Mouse (Mus musculus): Measurements from ENCODE around the gene 1700069L16Rik.

- no peak for TF ChIP-seq GATA1 (IDR thresholded peaks at IDR 0.05; ENCODE audit: low read length)
- TF ChIP-seq TAL1 (IDR thresholded peaks at IDR 0.05; ENCODE audit: low read length), result no peak
Measured at GRCm38 (mm10) chr5:113735345-113736112, 11.0 kb upstream of the 1700069L16Rik start, which contains the start of gene Ficd.

Data from erythroblast, embryonic 14.5 days (primary cell).